Mouse (Mus musculus): ENCODE results near the gene Ubxn11. TPM values are rescaled to one million over a fixed set of nuclear protein-coding genes. Genes with fewer than 3 reads are reported as not detected.

Gene Ubxn11
- polyA plus RNA-seq, 1 experiment from 2014 or later: 9.0 TPM

DNA sequence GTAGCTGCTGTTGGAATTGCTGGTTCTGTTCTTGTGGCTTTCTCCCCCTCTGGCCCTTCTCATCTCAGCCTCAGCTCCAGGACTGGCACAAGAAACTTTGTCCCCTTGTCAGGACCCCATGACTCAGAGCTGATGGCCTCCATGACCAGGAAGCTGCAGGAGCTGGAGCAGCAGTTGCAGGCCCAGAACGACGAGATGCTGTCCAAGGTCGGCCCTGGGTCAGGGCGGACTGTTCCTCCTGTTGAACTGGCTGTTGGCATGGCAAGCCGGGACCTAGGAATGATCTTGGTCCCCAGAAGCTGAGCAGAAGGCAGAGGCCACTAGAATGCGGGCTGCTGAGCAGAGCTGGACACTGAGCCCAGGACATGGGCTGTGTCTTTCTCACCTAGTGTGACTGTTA lies 10.0 kb downstream of the Ubxn11 start:
- Histone ChIP-seq H3K36me3 (ENCODE audit: control insufficient read depth, insufficient read depth, low read length) (no peaks in the 10 kb centered on the region), H3K4me2 (ENCODE audit: low read length) (no peak overlapping the region), H3K4me3 (ENCODE audit: low read depth, low read length) (no peak overlapping the region), H3K9ac (ENCODE audit: low read length) (no peak overlapping the region), H3K9me3 (replicated peaks; ENCODE audit: control insufficient read depth, low read length) (no peaks in the 10 kb centered on the region), H3K4me1 (ENCODE audit: control insufficient read depth, insufficient read depth, low read length) (no peaks in the 10 kb centered on the region), H3K27me3 (replicated peaks; ENCODE audit: control insufficient read depth, insufficient read depth, low read length) (no peaks in the 10 kb centered on the region), H3K27ac (ENCODE audit: low read depth, low read length) (no peak overlapping the region)
- 86% methylated on average over 6 of the region's 6 CpGs for WGBS
- DNase-seq (ENCODE audit: low spot score): no peak
- no peak for ATAC-seq

DNA sequence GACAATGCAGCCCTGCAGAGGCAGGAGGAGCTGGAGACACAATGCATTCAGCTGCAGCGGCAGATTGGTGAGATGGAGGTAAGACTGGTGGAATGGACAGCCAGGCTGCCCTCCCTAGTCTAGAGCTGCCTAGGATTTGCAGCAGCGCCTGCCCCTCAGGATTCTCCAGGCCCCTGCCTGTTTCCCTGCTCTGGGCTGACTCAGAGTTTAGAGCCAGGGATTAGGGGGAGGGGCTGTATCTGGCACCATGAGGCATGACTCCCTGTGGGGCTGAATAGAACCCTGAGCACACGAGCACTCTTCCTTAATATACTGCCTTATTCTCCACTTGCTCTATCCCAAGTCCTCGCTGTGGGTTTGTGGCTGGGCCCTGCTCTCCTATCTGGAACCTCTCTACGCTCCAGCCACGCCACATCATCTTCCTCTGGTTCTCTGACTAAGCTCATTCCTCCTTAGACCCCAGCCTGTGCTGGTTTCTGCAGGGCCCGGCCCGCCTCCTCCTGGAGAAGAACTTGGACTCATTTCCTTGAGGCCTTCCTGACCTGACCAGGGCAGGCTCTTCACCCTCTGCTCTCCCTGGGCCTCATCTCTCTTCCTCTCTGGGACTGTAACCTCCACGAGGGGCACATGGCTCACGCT lies 11.1 kb downstream of the Ubxn11 start:
- H3K4me2 ChIP-seq (ENCODE audit: low read length): no peak overlapping the region
- H3K9me3 ChIP-seq (replicated peaks; ENCODE audit: control insufficient read depth, low read length): no peaks in the 10 kb centered on the region
- DNase-seq (ENCODE audit: low spot score) (no peak), ATAC-seq (no peak)
- H3K9ac ChIP-seq (ENCODE audit: low read length): no peak overlapping the region
- H3K27ac ChIP-seq (ENCODE audit: low read depth, low read length): no peak overlapping the region
- H3K4me1 ChIP-seq (ENCODE audit: control insufficient read depth, insufficient read depth, low read length): no peaks in the 10 kb centered on the region
- H3K4me3 ChIP-seq (ENCODE audit: low read depth, low read length): no peak overlapping the region
- no peaks in the 10 kb centered on the region for H3K27me3 ChIP-seq (replicated peaks; ENCODE audit: control insufficient read depth, insufficient read depth, low read length)
- H3K36me3 ChIP-seq (ENCODE audit: control insufficient read depth, insufficient read depth, low read length): no peaks in the 10 kb centered on the region
- 42% methylated on average over 10 of the region's 10 CpGs for WGBS

DNA sequence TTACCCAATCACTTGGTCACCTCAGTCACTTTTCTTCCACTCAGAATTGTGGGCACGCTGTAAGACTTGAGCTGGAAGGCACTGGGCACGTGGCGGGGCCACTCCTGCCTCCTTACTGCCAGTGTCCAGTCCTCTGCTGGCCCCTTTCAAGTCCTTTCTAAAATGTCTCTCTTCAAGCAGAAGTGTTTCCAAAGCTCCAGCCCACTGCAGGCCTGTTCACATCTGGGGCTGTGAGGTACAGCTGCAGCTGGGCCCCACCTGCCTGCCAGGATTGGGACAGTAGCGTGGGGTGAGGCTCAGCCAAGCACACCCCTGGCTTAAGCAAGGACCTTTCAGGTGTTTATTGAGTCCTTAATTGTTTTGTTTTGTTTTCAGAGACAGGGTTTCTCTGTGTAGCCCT lies 11.7 kb downstream of the Ubxn11 start:
- H3K27me3 ChIP-seq (replicated peaks; ENCODE audit: control insufficient read depth, insufficient read depth, low read length): no peaks in the 10 kb centered on the region
- WGBS: 94% methylated on average over 4 of the region's 4 CpGs
- H3K4me3 ChIP-seq (ENCODE audit: low read depth, low read length): no peak overlapping the region
- no peaks in the 10 kb centered on the region for H3K36me3 ChIP-seq (ENCODE audit: control insufficient read depth, insufficient read depth, low read length)
- ATAC-seq: no peak
- H3K9me3 ChIP-seq (replicated peaks; ENCODE audit: control insufficient read depth, low read length): no peaks in the 10 kb centered on the region
- no peak overlapping the region for H3K9ac ChIP-seq (ENCODE audit: low read length)
- no peaks in the 10 kb centered on the region for H3K4me1 ChIP-seq (ENCODE audit: control insufficient read depth, insufficient read depth, low read length)
- DNase-seq (ENCODE audit: low spot score): no peak
- no peak overlapping the region for H3K27ac ChIP-seq (ENCODE audit: low read depth, low read length)
- no peak overlapping the region for H3K4me2 ChIP-seq (ENCODE audit: low read length)

DNA sequence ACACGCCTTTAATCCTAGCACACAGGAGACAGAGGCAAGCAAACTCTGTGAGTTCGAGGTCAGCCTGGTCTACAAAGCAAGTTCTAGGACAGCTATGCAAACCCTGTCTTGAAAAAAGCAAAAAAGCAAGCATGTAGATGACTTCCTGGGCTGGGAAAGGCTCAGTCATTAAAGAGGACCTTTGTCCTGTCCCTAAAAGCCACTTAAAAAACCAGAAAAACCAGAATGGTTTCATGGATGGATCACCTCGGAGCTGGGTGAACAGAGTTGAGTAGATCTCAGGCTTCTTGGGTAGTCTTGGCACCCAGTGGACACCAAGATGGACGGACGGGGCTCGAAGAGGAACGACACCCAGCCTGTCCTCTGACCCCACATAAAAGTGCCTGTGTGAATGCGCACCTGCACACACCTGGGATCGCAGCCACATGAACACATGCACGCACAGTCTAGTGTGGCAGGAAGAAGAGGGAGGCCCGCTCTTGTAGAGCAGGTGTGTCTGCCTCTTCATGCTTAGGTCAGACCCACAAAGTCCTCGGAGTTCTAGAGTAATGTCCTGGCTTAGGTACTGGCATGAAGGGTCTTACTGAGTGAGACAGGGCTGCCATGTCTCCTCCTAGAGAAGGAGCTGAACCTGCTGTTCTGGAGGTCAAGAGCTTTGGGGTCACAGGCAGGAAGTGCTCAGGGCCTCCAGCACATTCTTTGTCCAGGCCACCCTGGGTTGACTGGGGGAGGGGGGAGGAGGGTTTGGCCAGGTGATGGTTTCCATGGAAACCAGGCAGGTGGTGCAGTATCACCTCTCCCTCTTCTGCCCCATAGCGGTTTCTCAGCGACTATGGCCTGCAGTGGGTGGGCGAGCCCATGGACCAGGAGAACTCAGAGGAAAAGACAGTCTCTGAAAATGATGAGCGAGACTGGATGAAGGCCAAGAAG lies 13.1 kb downstream of the Ubxn11 start:
- no peaks in the 10 kb centered on the region for H3K27me3 ChIP-seq (replicated peaks; ENCODE audit: control insufficient read depth, insufficient read depth, low read length)

DNA sequence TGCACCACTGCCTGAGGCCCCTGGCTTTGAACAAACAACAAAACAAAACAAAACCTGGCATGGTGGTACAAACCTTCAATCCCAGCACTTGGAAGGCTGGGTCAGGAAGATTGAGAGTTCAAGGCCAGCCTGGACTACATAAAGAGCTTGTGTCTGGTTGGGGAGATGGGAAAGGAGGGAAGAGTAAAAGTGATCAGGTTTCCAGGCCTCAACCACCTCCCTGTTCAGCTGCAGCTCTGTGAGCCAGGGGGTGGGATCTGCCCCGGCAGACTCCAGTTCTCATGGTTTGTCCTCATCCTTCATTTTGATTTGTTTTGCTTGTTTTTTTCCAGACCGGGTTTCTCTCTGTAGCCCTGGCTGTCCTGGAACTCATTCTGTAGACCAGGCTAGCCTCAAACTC lies 14.1 kb downstream of the Ubxn11 start:
- H3K9me3 ChIP-seq (replicated peaks; ENCODE audit: control insufficient read depth, low read length): no peaks in the 10 kb centered on the region
- H3K4me2 ChIP-seq (ENCODE audit: low read length): no peak overlapping the region
- no peak overlapping the region for H3K9ac ChIP-seq (ENCODE audit: low read length)
- no peaks in the 10 kb centered on the region for H3K36me3 ChIP-seq (ENCODE audit: control insufficient read depth, insufficient read depth, low read length)
- no peak overlapping the region for H3K4me3 ChIP-seq (ENCODE audit: low read depth, low read length)
- no peaks in the 10 kb centered on the region for H3K4me1 ChIP-seq (ENCODE audit: control insufficient read depth, insufficient read depth, low read length)
- WGBS: 94% methylated on average over 2 of the region's 2 CpGs
- no peak for DNase-seq (ENCODE audit: low spot score)
- ATAC-seq: no peak
- H3K27ac ChIP-seq (ENCODE audit: low read depth, low read length): no peak overlapping the region
- no peaks in the 10 kb centered on the region for H3K27me3 ChIP-seq (replicated peaks; ENCODE audit: control insufficient read depth, insufficient read depth, low read length)

More for the DNA sequence above, 13.1 kb downstream of the Ubxn11 start:
- WGBS: 87% methylated on average over 16 of the region's 16 CpGs
- Histone ChIP-seq H3K27ac (ENCODE audit: low read depth, low read length) (no peak overlapping the region), H3K4me3 (ENCODE audit: low read depth, low read length) (no peak overlapping the region), H3K4me2 (ENCODE audit: low read length) (no peak overlapping the region), H3K9ac (ENCODE audit: low read length) (no peak overlapping the region), H3K4me1 (ENCODE audit: control insufficient read depth, insufficient read depth, low read length) (no peaks in the 10 kb centered on the region), H3K36me3 (ENCODE audit: control insufficient read depth, insufficient read depth, low read length) (no peaks in the 10 kb centered on the region), H3K9me3 (replicated peaks; ENCODE audit: control insufficient read depth, low read length) (no peaks in the 10 kb centered on the region)
- DNase-seq (ENCODE audit: low spot score): no peak
- no peak for ATAC-seq

DNA sequence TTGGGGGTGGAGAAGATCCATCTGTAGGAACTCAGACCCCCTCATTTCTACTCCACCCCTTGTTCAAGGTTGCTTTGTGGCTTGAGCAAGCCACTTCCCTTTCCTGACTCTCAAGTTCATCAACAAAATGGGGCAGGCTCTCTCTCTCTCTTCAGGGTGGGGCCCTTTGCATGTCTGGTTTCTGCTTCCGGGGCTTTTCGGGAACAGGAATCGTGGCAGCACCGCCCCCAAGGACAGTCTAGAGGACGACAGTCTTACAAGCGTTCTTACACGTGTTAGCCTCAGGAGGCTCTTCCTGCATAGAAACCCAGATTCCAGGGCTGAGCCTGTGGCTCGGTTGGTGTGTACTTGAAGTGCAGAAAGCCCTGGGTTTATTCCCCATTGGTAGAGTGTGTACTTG lies 14.6 kb downstream of the Ubxn11 start:
- no peak overlapping the region for H3K4me2 ChIP-seq (ENCODE audit: low read length)
- H3K36me3 ChIP-seq (ENCODE audit: control insufficient read depth, insufficient read depth, low read length): no peaks in the 10 kb centered on the region
- H3K9me3 ChIP-seq (replicated peaks; ENCODE audit: control insufficient read depth, low read length): no peaks in the 10 kb centered on the region
- H3K27me3 ChIP-seq (replicated peaks; ENCODE audit: control insufficient read depth, insufficient read depth, low read length): no peaks in the 10 kb centered on the region
- WGBS: 86% methylated on average over 8 of the region's 8 CpGs
- H3K4me1 ChIP-seq (ENCODE audit: control insufficient read depth, insufficient read depth, low read length): no peaks in the 10 kb centered on the region
- DNase-seq (ENCODE audit: low spot score) (no peak), ATAC-seq (no peak)
- H3K27ac ChIP-seq (ENCODE audit: low read depth, low read length): no peak overlapping the region
- H3K9ac ChIP-seq (ENCODE audit: low read length): no peak overlapping the region
- no peak overlapping the region for H3K4me3 ChIP-seq (ENCODE audit: low read depth, low read length)

DNA sequence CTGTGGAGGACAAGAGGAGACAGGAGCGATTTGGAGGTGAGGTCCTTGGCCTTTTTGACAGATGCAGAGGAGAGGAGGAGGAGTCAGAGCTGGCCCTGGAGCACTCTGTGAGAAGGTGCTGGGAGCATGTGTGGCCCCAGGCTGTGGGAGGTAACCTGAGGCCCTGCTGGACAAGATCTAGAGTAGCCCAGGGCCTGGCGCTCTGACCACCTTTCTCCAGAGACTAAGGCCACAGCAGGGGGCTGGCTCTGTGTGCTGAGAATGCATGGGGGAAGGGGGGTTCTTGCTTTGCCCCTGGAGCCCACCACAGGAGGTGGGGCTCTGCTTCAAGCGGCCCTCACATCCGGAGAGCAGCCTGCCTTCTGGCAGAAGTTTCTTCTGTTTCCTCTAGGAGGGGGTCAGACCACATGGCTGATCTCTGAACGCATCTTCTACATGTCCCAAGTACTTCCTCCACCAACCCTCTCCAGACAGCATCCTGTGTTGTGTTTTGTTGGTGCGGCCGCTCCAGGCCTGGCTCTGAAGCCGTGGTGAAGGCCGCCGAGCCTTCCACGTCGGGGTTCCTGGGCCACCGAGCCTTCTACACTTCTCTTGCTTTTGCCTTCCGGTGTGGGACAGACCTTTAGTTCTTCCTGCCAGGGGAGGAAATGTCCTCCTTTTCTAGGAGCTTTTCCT lies 15.9 kb downstream of the Ubxn11 start:
- 73% methylated on average over 14 of the region's 14 CpGs for WGBS
- no peaks in the 10 kb centered on the region for H3K4me1 ChIP-seq (ENCODE audit: control insufficient read depth, insufficient read depth, low read length)
- H3K9ac ChIP-seq (ENCODE audit: low read length): no peak overlapping the region
- no peaks in the 10 kb centered on the region for H3K9me3 ChIP-seq (replicated peaks; ENCODE audit: control insufficient read depth, low read length)
- no peak for DNase-seq (ENCODE audit: low spot score)
- no peak overlapping the region for H3K4me2 ChIP-seq (ENCODE audit: low read length)
- H3K36me3 ChIP-seq (ENCODE audit: control insufficient read depth, insufficient read depth, low read length): no peaks in the 10 kb centered on the region
- ATAC-seq: no peak
- no peak overlapping the region for H3K27ac ChIP-seq (ENCODE audit: low read depth, low read length)
- no peaks in the 10 kb centered on the region for H3K27me3 ChIP-seq (replicated peaks; ENCODE audit: control insufficient read depth, insufficient read depth, low read length)
- H3K4me3 ChIP-seq (ENCODE audit: low read depth, low read length): no peak overlapping the region

DNA sequence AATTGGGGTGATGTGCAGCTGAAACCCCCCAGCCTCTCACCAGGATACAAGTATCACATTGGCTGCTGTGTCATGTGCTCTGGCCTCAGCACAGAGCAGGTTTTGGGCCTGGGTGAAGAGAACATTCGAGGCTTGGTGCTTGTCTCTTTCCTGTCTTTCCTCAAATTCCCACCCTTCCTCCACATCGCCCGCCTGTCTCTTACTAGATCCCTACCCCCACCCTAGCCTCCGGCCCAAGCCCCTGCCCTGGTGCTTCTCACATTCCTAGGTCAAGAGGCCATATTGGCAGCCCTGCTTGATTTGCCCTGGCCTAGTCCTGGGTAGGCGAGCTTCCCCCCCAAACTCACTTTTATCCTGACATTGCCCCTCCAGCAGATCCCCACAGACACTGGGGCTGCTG lies 16.7 kb downstream of the Ubxn11 start:
- Histone ChIP-seq H3K9me3 (replicated peaks; ENCODE audit: control insufficient read depth, low read length) (no peaks in the 10 kb centered on the region), H3K9ac (ENCODE audit: low read length) (no peak overlapping the region), H3K4me3 (ENCODE audit: low read depth, low read length) (no peak overlapping the region), H3K27me3 (replicated peaks; ENCODE audit: control insufficient read depth, insufficient read depth, low read length) (no peaks in the 10 kb centered on the region), H3K4me1 (ENCODE audit: control insufficient read depth, insufficient read depth, low read length) (no peaks in the 10 kb centered on the region), H3K4me2 (ENCODE audit: low read length) (no peak overlapping the region), H3K27ac (ENCODE audit: low read depth, low read length) (no peak overlapping the region), H3K36me3 (ENCODE audit: control insufficient read depth, insufficient read depth, low read length) (no peaks in the 10 kb centered on the region)
- WGBS: 70% methylated on average over 5 of the region's 5 CpGs
- no peak for DNase-seq (ENCODE audit: low spot score)
- ATAC-seq: no peak

DNA sequence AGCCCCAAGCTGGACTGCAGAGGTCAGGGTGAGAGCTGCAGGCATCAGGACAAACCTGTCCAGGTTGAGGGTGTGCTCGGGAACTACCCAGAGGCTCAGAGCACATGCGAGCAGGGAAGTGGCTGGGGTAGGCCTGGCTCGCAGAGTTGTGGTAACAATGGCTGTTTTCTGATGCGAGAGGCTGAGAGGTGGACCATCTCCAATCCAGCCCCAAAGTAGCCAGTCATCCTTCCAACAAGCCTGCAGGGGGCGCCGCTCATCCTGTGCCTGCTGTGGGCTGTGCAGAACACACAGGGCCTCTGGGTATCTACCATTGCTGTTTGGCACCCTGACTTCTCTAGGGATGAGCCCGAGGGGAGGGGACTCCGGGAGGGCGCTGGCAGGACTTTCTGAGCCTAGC lies 17.3 kb downstream of the Ubxn11 start:
- Histone ChIP-seq H3K9ac (ENCODE audit: low read length) (no peak overlapping the region), H3K27me3 (replicated peaks; ENCODE audit: control insufficient read depth, insufficient read depth, low read length) (no peaks in the 10 kb centered on the region)
- 56% methylated on average over 9 of the region's 9 CpGs for WGBS

More for the DNA sequence above, 17.3 kb downstream of the Ubxn11 start:
- no peaks in the 10 kb centered on the region for H3K9me3 ChIP-seq (replicated peaks; ENCODE audit: control insufficient read depth, low read length)
- no peaks in the 10 kb centered on the region for H3K36me3 ChIP-seq (ENCODE audit: control insufficient read depth, insufficient read depth, low read length)
- ATAC-seq (no peak), DNase-seq (ENCODE audit: low spot score) (no peak)
- H3K4me3 ChIP-seq (ENCODE audit: low read depth, low read length): no peak overlapping the region
- H3K27ac ChIP-seq (ENCODE audit: low read depth, low read length): no peak overlapping the region
- no peak overlapping the region for H3K4me2 ChIP-seq (ENCODE audit: low read length)
- no peaks in the 10 kb centered on the region for H3K4me1 ChIP-seq (ENCODE audit: control insufficient read depth, insufficient read depth, low read length)

Data from forebrain, embryonic 14.5 days (tissue).